Mouse (Mus musculus) embryonic facial prominence, embryonic 14.5 days (tissue): ENCODE measurements around the gene Dirc2. TPM values are rescaled to one million over a fixed set of nuclear protein-coding genes. Genes with fewer than 3 reads are reported as not detected.

Source experiments
- ATAC-seq: fragments of 200-750 bp; cut with Nextera tagmentation; 2 replicates; pipeline ENCODE4 v1.8.0; 2017; ENCODE audit warnings: low read depth, moderate number of reproducible peaks, moderate TSS enrichment
- DNase-seq: peaks from one replicate; pipeline ENCODE4 v3.0.0-alpha.2; 2015; ENCODE audit warnings: low spot score
- H3K27ac ChIP-seq: fragments of 300-500 bp; sonication (generic); replicated peaks from 2 replicates; pipeline ENCODE4 v1.5.1; 2014; ENCODE audit warnings: low read depth, mild to moderate bottlenecking, low read length, moderate library complexity
- H3K27me3 ChIP-seq: fragments of 300-500 bp; sonication (generic); replicated peaks from 2 replicates; pipeline ENCODE4 v1.6.1; 2014; ENCODE audit warnings: low read length; ENCODE audit not compliant: control insufficient read depth, insufficient read depth
- H3K36me3 ChIP-seq: fragments of 300-500 bp; sonication (generic); 2 replicates; pipeline ENCODE4 v1.6.1; 2014; ENCODE audit warnings: low read length, mixed read lengths; ENCODE audit not compliant: control insufficient read depth, insufficient read depth
- H3K4me1 ChIP-seq: fragments of 300-500 bp; sonication (generic); 2 replicates; pipeline ENCODE4 v1.6.1; 2014; ENCODE audit warnings: antibody characterized with exemption, low read length; ENCODE audit not compliant: control insufficient read depth, insufficient read depth
- H3K4me2 ChIP-seq: fragments of 300-500 bp; sonication (generic); 2 replicates; pipeline ENCODE4 v1.6.1; 2014; ENCODE audit warnings: low read depth, mild to moderate bottlenecking, low read length, moderate library complexity, mixed read lengths
- H3K4me3 ChIP-seq: fragments of 300-500 bp; sonication (generic); 2 replicates; pipeline ENCODE4 v1.5.1; 2014; ENCODE audit warnings: low read depth, mild to moderate bottlenecking, low read length
- H3K9ac ChIP-seq: fragments of 300-500 bp; sonication (generic); 2 replicates; pipeline ENCODE4 v1.6.1; 2014; ENCODE audit warnings: low read depth, mild to moderate bottlenecking, low read length, moderate library complexity, mixed read lengths
- H3K9me3 ChIP-seq: fragments of 300-500 bp; sonication (generic); 2 replicates; pipeline ENCODE4 v1.6.1; 2016; ENCODE audit warnings: low read length; ENCODE audit not compliant: control insufficient read depth
- WGBS: fragments of 180-500 bp; shearing (Covaris S2); extraction: QIAGEN DNeasy Blood & Tissue Kit; methylation state at CpG from one replicate; pipeline ENCODE4 v1.1.7; 2014; 5-methylcytosine and 5-hydroxymethylcytosine counted together
- polyA plus RNA-seq: library from polyadenylated mRNA; unstranded; fragments of >200 nt; fragmentation: Nextera tagmentation; extraction: Ambion mirVana; gene quantifications from 2 replicates; pipeline ENCODE4 v1.2.1, GENCODE M21; 2014

Gene Dirc2
- polyA plus RNA-seq, 1 experiment from 2014 or later, result 21.9 TPM

- WGBS, result 54% methylated on average over 11 of the region's 11 CpGs
- DNase-seq, result no peak
Observed at GRCm38 (mm10) chr16:35701823-35702222, 67.3 kb downstream of the Dirc2 start.

GRCm38 (mm10) chr16:35696103-35696502, 73.1 kb downstream of the Dirc2 start:
- Histone ChIP-seq H3K4me3 (no peak overlapping the region), H3K4me2 (no peak overlapping the region), H3K9me3 (no peaks in the 10 kb centered on the region), H3K36me3 (peaks cover 15% of the 10 kb centered on the region), H3K27me3 (no peaks in the 10 kb centered on the region), H3K27ac (no peak overlapping the region), H3K9ac (no peak overlapping the region), H3K4me1 (no peaks in the 10 kb centered on the region)
- 89% methylated on average over 2 of the region's 2 CpGs for WGBS
- ATAC-seq (no peak), DNase-seq (no peak)

More at GRCm38 (mm10) chr16:35701823-35702222, 67.3 kb downstream of the Dirc2 start:
- Histone ChIP-seq H3K36me3 (peaks cover 18% of the 10 kb centered on the region; the same call in 1 of the 2 replicates), H3K27me3 (no peaks in the 10 kb centered on the region), H3K4me2 (no peak overlapping the region), H3K9me3 (no peaks in the 10 kb centered on the region), H3K9ac (no peak overlapping the region), H3K27ac (no peak overlapping the region), H3K4me3 (no peak overlapping the region), H3K4me1 (no peaks in the 10 kb centered on the region)
- no peak for ATAC-seq

GRCm38 (mm10) chr16:35694250-35694846, 74.8 kb downstream of the Dirc2 start:
- H3K4me3 ChIP-seq, result no peak overlapping the region
- H3K27me3 ChIP-seq, result no peaks in the 10 kb centered on the region
- H3K9me3 ChIP-seq, result no peaks in the 10 kb centered on the region
- ATAC-seq (no peak), DNase-seq (no peak)
- H3K4me2 ChIP-seq, result no peak overlapping the region
- H3K36me3 ChIP-seq, result peaks cover 15% of the 10 kb centered on the region
- H3K9ac ChIP-seq, result no peak overlapping the region
- H3K4me1 ChIP-seq, result no peaks in the 10 kb centered on the region
- 87% methylated on average over 13 of the region's 13 CpGs for WGBS
- H3K27ac ChIP-seq, result no peak overlapping the region

GRCm38 (mm10) chr16:35691606-35692005, 77.5 kb downstream of the Dirc2 start:
- H3K4me2 ChIP-seq, result no peak overlapping the region
- no peak for DNase-seq
- H3K4me3 ChIP-seq, result no peak overlapping the region
- no peak overlapping the region for H3K9ac ChIP-seq
- 89% methylated on average over 7 of the region's 7 CpGs for WGBS
- H3K4me1 ChIP-seq, result peaks cover 4% of the 10 kb centered on the region; the same call in 1 of the 2 replicates
- no peaks in the 10 kb centered on the region for H3K9me3 ChIP-seq
- no peaks in the 10 kb centered on the region for H3K27me3 ChIP-seq
- no peak for ATAC-seq
- H3K36me3 ChIP-seq, result peaks cover 7% of the 10 kb centered on the region; the same call in 1 of the 2 replicates
- H3K27ac ChIP-seq, result no peak overlapping the region

- Histone ChIP-seq H3K4me2 (no peak overlapping the region), H3K27ac (no peak overlapping the region), H3K4me3 (no peak overlapping the region), H3K9ac (no peak overlapping the region), H3K36me3 (no peaks in the 10 kb centered on the region), H3K27me3 (no peaks in the 10 kb centered on the region), H3K4me1 (peaks cover 13% of the 10 kb centered on the region), H3K9me3 (no peaks in the 10 kb centered on the region)
- peak; percentile 46 for DNase-seq
- ATAC-seq, result no peak
- WGBS, result 55% methylated on average over 7 of the region's 7 CpGs
Observed at GRCm38 (mm10) chr16:35686491-35686890, 82.7 kb downstream of the Dirc2 start.

- Histone ChIP-seq H3K27me3 (no peaks in the 10 kb centered on the region), H3K4me3 (no peak overlapping the region), H3K4me1 (peaks cover 17% of the 10 kb centered on the region), H3K9me3 (no peaks in the 10 kb centered on the region), H3K9ac (no peak overlapping the region), H3K4me2 (no peak overlapping the region), H3K36me3 (no peaks in the 10 kb centered on the region), H3K27ac (no peak overlapping the region)
- WGBS, result 75% methylated on average over 13 of the region's 13 CpGs
- no peak for ATAC-seq
- no peak for DNase-seq
Observed at GRCm38 (mm10) chr16:35685027-35685426, 84.1 kb downstream of the Dirc2 start.

- Histone ChIP-seq H3K4me2 (peak overlapping the region; percentile 23), H3K4me1 (peaks cover 12% of the 10 kb centered on the region), H3K27me3 (0 out of 2 replicates have a peak, but pooled peaks cover 5% of the 10 kb centered on the region), H3K9ac (no peak overlapping the region), H3K9me3 (no peaks in the 10 kb centered on the region), H3K4me3 (no peak overlapping the region), H3K36me3 (no peaks in the 10 kb centered on the region), H3K27ac (0 out of 2 replicates have a peak overlapping the region, but pooled peaks have one; percentile 18)
- ATAC-seq (peak; percentile 89), DNase-seq (peak; percentile 84)
- 33% methylated on average over 17 of the region's 17 CpGs for WGBS
Observed at GRCm38 (mm10) chr16:35681327-35682108, 87.6 kb downstream of the Dirc2 start.

- Histone ChIP-seq H3K9me3 (no peaks in the 10 kb centered on the region), H3K4me1 (peaks cover 10% of the 10 kb centered on the region), H3K36me3 (no peaks in the 10 kb centered on the region), H3K4me3 (no peak overlapping the region), H3K9ac (no peak overlapping the region), H3K27ac (no peak overlapping the region), H3K27me3 (0 out of 2 replicates have a peak, but pooled peaks cover 5% of the 10 kb centered on the region), H3K4me2 (no peak overlapping the region)
- ATAC-seq (no peak), DNase-seq (no peak)
- 29% methylated on average over 3 of the region's 3 CpGs for whole genome bisulfite sequencing
Observed at GRCm38 (mm10) chr16:35678476-35678875, 90.7 kb downstream of the Dirc2 start.
